Mouse (Mus musculus): ENCODE measurements around the gene Vps39. TPM values are rescaled to one million over a fixed set of nuclear protein-coding genes. Genes with fewer than 3 reads are reported as not detected.

Gene Vps39
- polyA plus RNA-seq, 1 experiment from 2014 or later: 48.3 TPM

DNA sequence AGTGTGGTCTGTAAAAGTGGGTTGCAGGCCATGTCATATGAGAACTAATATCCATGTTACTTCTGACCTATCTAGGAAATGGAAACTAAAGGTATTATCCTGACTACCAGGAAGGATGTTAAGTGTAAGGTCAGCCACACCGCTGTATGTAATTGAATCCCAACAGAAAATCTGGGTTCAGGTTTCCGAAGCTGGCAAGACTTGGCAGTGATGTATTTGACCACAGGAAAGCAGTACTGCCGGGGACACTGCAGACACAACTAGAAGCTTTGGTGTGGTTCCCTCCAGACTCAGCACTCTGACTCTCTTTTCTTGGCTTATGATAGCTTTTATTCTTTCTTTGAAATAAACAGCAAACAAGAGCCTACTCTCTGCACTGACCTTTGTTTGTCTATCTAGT lies 13.6 kb upstream of the Vps39 start:
- ATAC-seq (ENCODE audit: low FRiP score) (no peak), DNase-seq (ENCODE audit: low spot score) (no peak)
- H3K36me3 ChIP-seq (replicated peaks; ENCODE audit: control insufficient read depth, insufficient read depth): peaks cover 73% of the 10 kb centered on the region
- no peak overlapping the region for H3K27ac ChIP-seq
- WGBS: 96% methylated on average over 3 of the region's 3 CpGs
- no peak overlapping the region for H3K9ac ChIP-seq
- H3K9me3 ChIP-seq (ENCODE audit: control insufficient read depth, low read length): no peaks in the 10 kb centered on the region
- no peaks in the 10 kb centered on the region for H3K27me3 ChIP-seq (ENCODE audit: control insufficient read depth, insufficient read depth, low read length)
- H3K4me3 ChIP-seq (replicated peaks; ENCODE audit: low read length): no peak overlapping the region
- H3K4me2 ChIP-seq (replicated peaks): no peak overlapping the region
- no peaks in the 10 kb centered on the region for H3K4me1 ChIP-seq (replicated peaks; ENCODE audit: control insufficient read depth, insufficient read depth, low read length)

- H3K9ac ChIP-seq: no peak overlapping the region
- no peak for DNase-seq (ENCODE audit: low spot score)
- H3K27me3 ChIP-seq (ENCODE audit: control insufficient read depth, insufficient read depth, low read length): no peaks in the 10 kb centered on the region
- ATAC-seq (ENCODE audit: low FRiP score): no peak
- peaks cover 65% of the 10 kb centered on the region for H3K36me3 ChIP-seq (replicated peaks; ENCODE audit: control insufficient read depth, insufficient read depth)
- H3K9me3 ChIP-seq (ENCODE audit: control insufficient read depth, low read length): no peaks in the 10 kb centered on the region
- no peaks in the 10 kb centered on the region for H3K4me1 ChIP-seq (replicated peaks; ENCODE audit: control insufficient read depth, insufficient read depth, low read length)
- no peak overlapping the region for H3K27ac ChIP-seq
- H3K4me2 ChIP-seq (replicated peaks): no peak overlapping the region
- H3K4me3 ChIP-seq (replicated peaks; ENCODE audit: low read length): no peak overlapping the region
- WGBS: 91% methylated on average over 1 of the region's 1 CpGs
Observed at GRCm38 (mm10) chr2:120360425-120360824, 7.5 kb upstream of the Vps39 start.

DNA sequence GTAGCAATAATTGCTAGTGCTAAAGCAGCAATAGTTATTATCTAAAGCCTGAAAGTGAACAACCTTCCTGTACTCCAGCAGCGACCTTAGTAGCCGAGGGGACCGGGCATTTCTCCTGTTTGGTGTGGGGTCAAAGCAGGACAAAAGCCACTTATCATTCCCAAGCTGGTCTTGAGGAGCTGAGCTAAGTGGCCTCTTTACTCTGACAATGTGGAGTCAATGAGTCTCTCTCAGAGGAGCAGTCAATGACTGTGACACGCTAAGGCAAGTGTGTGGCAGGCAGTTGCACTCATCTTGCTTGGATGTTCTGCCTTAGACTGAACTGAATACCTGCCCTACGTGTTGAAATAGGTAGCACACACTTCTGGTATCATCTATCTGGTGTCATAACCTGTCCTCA lies 1.6 kb downstream of the Vps39 start:
- 0 out of 2 replicates have a peak overlapping the region, but pooled peaks have one; percentile 65 for H3K4me2 ChIP-seq (replicated peaks)
- H3K4me1 ChIP-seq (replicated peaks; ENCODE audit: control insufficient read depth, insufficient read depth, low read length): peaks cover 14% of the 10 kb centered on the region
- no peak overlapping the region for H3K27ac ChIP-seq
- no peak for ATAC-seq (ENCODE audit: low FRiP score)
- H3K9ac ChIP-seq: no peak overlapping the region
- DNase-seq (ENCODE audit: low spot score): no peak
- peaks cover 57% of the 10 kb centered on the region for H3K36me3 ChIP-seq (replicated peaks; ENCODE audit: control insufficient read depth, insufficient read depth)
- H3K27me3 ChIP-seq (ENCODE audit: control insufficient read depth, insufficient read depth, low read length): no peaks in the 10 kb centered on the region
- H3K4me3 ChIP-seq (replicated peaks; ENCODE audit: low read length): no peak overlapping the region
- H3K9me3 ChIP-seq (ENCODE audit: control insufficient read depth, low read length): no peaks in the 10 kb centered on the region
- WGBS: 86% methylated on average over 5 of the region's 5 CpGs

DNA sequence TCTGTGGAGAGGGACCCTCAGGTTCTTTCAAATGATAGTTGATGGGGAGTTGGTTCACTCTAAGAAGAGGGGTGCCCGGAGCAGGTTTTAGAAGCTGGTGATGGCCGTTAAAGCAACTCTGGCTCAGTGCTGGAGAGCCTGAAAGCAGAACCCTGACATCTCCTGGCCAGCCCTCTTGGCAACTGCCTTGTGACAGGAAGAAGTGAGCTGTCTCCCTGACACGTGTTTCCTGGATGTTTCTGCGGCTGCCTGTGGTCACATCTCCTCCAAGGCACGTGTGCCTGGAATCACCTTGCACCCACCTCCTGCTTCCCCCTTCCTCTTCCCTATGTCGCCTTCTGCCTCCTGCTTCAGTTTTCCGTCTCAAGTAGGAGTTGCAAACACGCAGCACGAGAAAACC lies 4.8 kb downstream of the Vps39 start:
- ATAC-seq (ENCODE audit: low FRiP score): no peak
- peaks cover 62% of the 10 kb centered on the region for H3K36me3 ChIP-seq (replicated peaks; ENCODE audit: control insufficient read depth, insufficient read depth)

GRCm38 (mm10) chr2:120341741-120342140 lies 11.2 kb downstream of the Vps39 start:
- Histone ChIP-seq H3K27ac (no peak overlapping the region), H3K36me3 (replicated peaks; ENCODE audit: control insufficient read depth, insufficient read depth) (peaks cover 99% of the 10 kb centered on the region), H3K9me3 (ENCODE audit: control insufficient read depth, low read length) (no peaks in the 10 kb centered on the region), H3K9ac (no peak overlapping the region), H3K4me1 (replicated peaks; ENCODE audit: control insufficient read depth, insufficient read depth, low read length) (no peaks in the 10 kb centered on the region), H3K4me3 (replicated peaks; ENCODE audit: low read length) (no peak overlapping the region), H3K4me2 (replicated peaks) (no peak overlapping the region), H3K27me3 (ENCODE audit: control insufficient read depth, insufficient read depth, low read length) (no peaks in the 10 kb centered on the region)
- ATAC-seq (ENCODE audit: low FRiP score) (no peak), DNase-seq (ENCODE audit: low spot score) (no peak)
- WGBS: 92% methylated on average over 1 of the region's 1 CpGs

More for the DNA sequence above, 4.8 kb downstream of the Vps39 start:
- no peak overlapping the region for H3K27ac ChIP-seq
- no peak for DNase-seq (ENCODE audit: low spot score)
- H3K4me3 ChIP-seq (replicated peaks; ENCODE audit: low read length): no peak overlapping the region
- peaks cover 14% of the 10 kb centered on the region for H3K4me1 ChIP-seq (replicated peaks; ENCODE audit: control insufficient read depth, insufficient read depth, low read length)
- H3K27me3 ChIP-seq (ENCODE audit: control insufficient read depth, insufficient read depth, low read length): no peaks in the 10 kb centered on the region
- 87% methylated on average over 9 of the region's 9 CpGs for WGBS
- H3K4me2 ChIP-seq (replicated peaks): no peak overlapping the region
- H3K9ac ChIP-seq: no peak overlapping the region
- H3K9me3 ChIP-seq (ENCODE audit: control insufficient read depth, low read length): no peaks in the 10 kb centered on the region

DNA sequence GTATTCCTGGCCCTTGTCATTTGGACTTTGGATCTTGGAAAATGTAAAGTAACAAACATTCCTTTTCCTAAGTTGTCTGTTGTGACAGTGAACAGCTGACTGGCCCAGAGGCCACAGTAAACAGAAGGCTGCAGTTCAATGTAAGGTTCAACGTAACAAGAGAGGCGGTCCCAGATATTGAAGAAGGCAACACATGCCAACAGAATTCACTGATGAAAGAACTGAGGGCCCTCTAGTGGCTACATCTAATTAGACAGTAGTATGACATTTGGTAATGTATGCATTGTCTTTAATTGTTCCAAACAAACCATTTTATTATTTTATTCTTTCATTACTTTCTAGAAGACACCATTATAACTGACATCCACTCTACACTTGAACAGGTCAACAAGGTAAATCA lies 15.1 kb downstream of the Vps39 start:
- no peak for DNase-seq (ENCODE audit: low spot score)
- Histone ChIP-seq H3K27ac (no peak overlapping the region), H3K36me3 (replicated peaks; ENCODE audit: control insufficient read depth, insufficient read depth) (peaks cover 99% of the 10 kb centered on the region), H3K4me2 (replicated peaks) (no peak overlapping the region), H3K27me3 (ENCODE audit: control insufficient read depth, insufficient read depth, low read length) (no peaks in the 10 kb centered on the region), H3K4me3 (replicated peaks; ENCODE audit: low read length) (no peak overlapping the region), H3K9ac (no peak overlapping the region), H3K4me1 (replicated peaks; ENCODE audit: control insufficient read depth, insufficient read depth, low read length) (no peaks in the 10 kb centered on the region), H3K9me3 (ENCODE audit: control insufficient read depth, low read length) (no peaks in the 10 kb centered on the region)
- ATAC-seq (ENCODE audit: low FRiP score): no peak
- WGBS: 73% methylated on average over 2 of the region's 2 CpGs

- peaks cover 88% of the 10 kb centered on the region for H3K36me3 ChIP-seq (replicated peaks; ENCODE audit: control insufficient read depth, insufficient read depth)
- H3K4me3 ChIP-seq (replicated peaks; ENCODE audit: low read length): no peak overlapping the region
- H3K9ac ChIP-seq: no peak overlapping the region
- DNase-seq (ENCODE audit: low spot score) (no peak), ATAC-seq (ENCODE audit: low FRiP score) (no peak)
- H3K9me3 ChIP-seq (ENCODE audit: control insufficient read depth, low read length): no peaks in the 10 kb centered on the region
- H3K4me2 ChIP-seq (replicated peaks): no peak overlapping the region
- H3K4me1 ChIP-seq (replicated peaks; ENCODE audit: control insufficient read depth, insufficient read depth, low read length): no peaks in the 10 kb centered on the region
- H3K27me3 ChIP-seq (ENCODE audit: control insufficient read depth, insufficient read depth, low read length): no peaks in the 10 kb centered on the region
- no peak overlapping the region for H3K27ac ChIP-seq
- 96% methylated on average over 4 of the region's 4 CpGs for WGBS
Observed at GRCm38 (mm10) chr2:120331575-120331974, 21.4 kb downstream of the Vps39 start.

GRCm38 (mm10) chr2:120315077-120315476 lies 37.9 kb downstream of the Vps39 start:
- H3K27me3 ChIP-seq (ENCODE audit: control insufficient read depth, insufficient read depth, low read length): no peaks in the 10 kb centered on the region
- no peak for DNase-seq (ENCODE audit: low spot score)
- H3K36me3 ChIP-seq (replicated peaks; ENCODE audit: control insufficient read depth, insufficient read depth): peaks cover 49% of the 10 kb centered on the region
- H3K4me3 ChIP-seq (replicated peaks; ENCODE audit: low read length): no peak overlapping the region
- no peak overlapping the region for H3K27ac ChIP-seq
- no peaks in the 10 kb centered on the region for H3K4me1 ChIP-seq (replicated peaks; ENCODE audit: control insufficient read depth, insufficient read depth, low read length)
- H3K9ac ChIP-seq: no peak overlapping the region
- ATAC-seq (ENCODE audit: low FRiP score): no peak
- WGBS: 79% methylated on average over 4 of the region's 4 CpGs
- H3K4me2 ChIP-seq (replicated peaks): no peak overlapping the region
- no peaks in the 10 kb centered on the region for H3K9me3 ChIP-seq (ENCODE audit: control insufficient read depth, low read length)

GRCm38 (mm10) chr2:120314487-120314886 lies 38.5 kb downstream of the Vps39 start:
- no peak overlapping the region for H3K4me3 ChIP-seq (replicated peaks; ENCODE audit: low read length)
- no peaks in the 10 kb centered on the region for H3K9me3 ChIP-seq (ENCODE audit: control insufficient read depth, low read length)
- no peak overlapping the region for H3K9ac ChIP-seq
- no peak overlapping the region for H3K4me2 ChIP-seq (replicated peaks)
- ATAC-seq (ENCODE audit: low FRiP score): no peak
- H3K4me1 ChIP-seq (replicated peaks; ENCODE audit: control insufficient read depth, insufficient read depth, low read length): no peaks in the 10 kb centered on the region
- no peak for DNase-seq (ENCODE audit: low spot score)
- H3K27ac ChIP-seq: no peak overlapping the region
- 94% methylated on average over 4 of the region's 4 CpGs for WGBS
- H3K36me3 ChIP-seq (replicated peaks; ENCODE audit: control insufficient read depth, insufficient read depth): peaks cover 44% of the 10 kb centered on the region
- no peaks in the 10 kb centered on the region for H3K27me3 ChIP-seq (ENCODE audit: control insufficient read depth, insufficient read depth, low read length)

- Histone ChIP-seq H3K4me2 (replicated peaks) (no peak within 1 kb of the TSS), H3K27ac (no peak within 1 kb of the TSS), H3K9me3 (ENCODE audit: control insufficient read depth, low read length) (no peaks in the 10 kb centered on the region), H3K27me3 (ENCODE audit: control insufficient read depth, insufficient read depth, low read length) (no peaks in the 10 kb centered on the region), H3K9ac (no peak within 1 kb of the TSS), H3K36me3 (replicated peaks; ENCODE audit: control insufficient read depth, insufficient read depth) (peaks cover 38% of the 10 kb centered on the region), H3K4me1 (replicated peaks; ENCODE audit: control insufficient read depth, insufficient read depth, low read length) (no peaks in the 10 kb centered on the region), H3K4me3 (replicated peaks; ENCODE audit: low read length) (no peak within 1 kb of the TSS)
- DNase-seq (ENCODE audit: low spot score): no peak
- no peak for ATAC-seq (ENCODE audit: low FRiP score)
- WGBS: 75% methylated on average over 3 of the region's 3 CpGs
Observed at GRCm38 (mm10) chr2:120313976-120314375, 39.0 kb downstream of the Vps39 start, which contains the start of gene Pla2g4f. Gene Pla2g4f (minus strand): TSS chr2:120314165.
